ENCODE assay signal across 9 mouse cellular contexts in genomic region chr9:4794411-4794810, GRCm38 (mm10). TPM values are rescaled to one million over a fixed set of nuclear protein-coding genes. Genes with fewer than 3 reads are reported as not detected.
DNase-seq lines count a peak whose midpoint lies in the region; ATAC-seq and TF ChIP-seq lines count a peak whose summit lies in the region.
"Had no signal": no experiment of that assay in that cellular context is flagged by ENCODE, and none has a peak within 500 bp of the region (broad histone marks: within the 10 kb centered on the region; RNA-seq: fewer than 3 reads in every experiment).

No protein-coding gene starts in this region.

- no peaks in the 10 kb centered on the region for H3K36me3 ChIP-seq in neural tube, embryonic 11.5 days (ENCODE audit: control insufficient read depth, insufficient read depth, low read length)
- no peaks in the 10 kb centered on the region for H3K36me3 ChIP-seq in forebrain, embryonic 10.5 days (replicated peaks)
- no peaks in the 10 kb centered on the region for H3K36me3 ChIP-seq in limb, embryonic 10.5 days
- no peaks in the 10 kb centered on the region for H3K36me3 ChIP-seq in stomach, embryonic 16.5 days (ENCODE audit: control insufficient read depth, insufficient read depth, low read length)
- no peaks in the 10 kb centered on the region for H3K36me3 ChIP-seq in thymus, adult 2 months (ENCODE audit: control insufficient read depth, insufficient read depth, low read length)

- H3K4me3 ChIP-seq in neural tube, embryonic 11.5 days (ENCODE audit: low read depth, low read length), result peak overlapping the region; percentile 62
- peak overlapping the region; percentile 72 for H3K4me3 ChIP-seq in forebrain, embryonic 10.5 days
- H3K4me3 ChIP-seq in limb, embryonic 10.5 days, result no peak overlapping the region
- peak overlapping the region; percentile 65 for H3K4me3 ChIP-seq in stomach, embryonic 16.5 days (replicated peaks; ENCODE audit: low read length)
- H3K4me3 ChIP-seq in thymus, adult 2 months (ENCODE audit: control insufficient read depth, insufficient read depth, low read length), result no peak overlapping the region
- H3K4me3 ChIP-seq: erythroblast, embryonic 14.5 days had no signal

- no peaks in the 10 kb centered on the region for H3K4me1 ChIP-seq in neural tube, embryonic 11.5 days (ENCODE audit: control insufficient read depth, insufficient read depth, low read length)
- H3K4me1 ChIP-seq in forebrain, embryonic 10.5 days, result peaks cover 16% of the 10 kb centered on the region
- H3K4me1 ChIP-seq in limb, embryonic 10.5 days, result 0 out of 2 replicates have a peak, but pooled peaks cover 8% of the 10 kb centered on the region
- H3K4me1 ChIP-seq in stomach, embryonic 16.5 days (ENCODE audit: control insufficient read depth, insufficient read depth, low read length), result 0 out of 2 replicates have a peak, but pooled peaks cover 3% of the 10 kb centered on the region
- H3K4me1 ChIP-seq in thymus, adult 2 months (replicated peaks; ENCODE audit: control insufficient read depth, insufficient read depth, low read length), result no peaks in the 10 kb centered on the region

- TF ChIP-seq POLR2A in thymus, adult 2 months (IDR thresholded peaks at IDR 0.05; ENCODE audit: control insufficient read depth, extremely low read depth, insufficient read depth, low read length, poor library complexity), result no peak

- H3K9me3 ChIP-seq in neural tube, embryonic 11.5 days (ENCODE audit: control insufficient read depth, low read length), result no peaks in the 10 kb centered on the region
- H3K9me3 ChIP-seq in forebrain, embryonic 10.5 days, result no peaks in the 10 kb centered on the region
- no peaks in the 10 kb centered on the region for H3K9me3 ChIP-seq in limb, embryonic 10.5 days (replicated peaks)
- H3K9me3 ChIP-seq in stomach, embryonic 16.5 days (replicated peaks; ENCODE audit: control insufficient read depth, low read length), result no peaks in the 10 kb centered on the region

- WGBS in neural tube, embryonic 11.5 days, result 42% methylated on average over 10 of the region's 10 CpGs
- WGBS in forebrain, embryonic 10.5 days, result 26% methylated on average over 10 of the region's 10 CpGs
- 37% methylated on average over 10 of the region's 10 CpGs for WGBS in limb, embryonic 10.5 days
- WGBS in stomach, embryonic 16.5 days, result 35% methylated on average over 10 of the region's 10 CpGs
- 42% methylated on average over 10 of the region's 10 CpGs for WGBS in thymus, adult 2 months

- H3K9ac ChIP-seq in neural tube, embryonic 11.5 days (ENCODE audit: low read length), result no peak overlapping the region
- H3K9ac ChIP-seq in stomach, embryonic 16.5 days (ENCODE audit: low read length), result no peak overlapping the region

- DNase-seq in neural tube, embryonic 11.5 days (ENCODE audit: low spot score), result peak; percentile 10
- DNase-seq in neural tube, embryonic 10.5 days (ENCODE audit: extremely low spot score, low spot score), result no peak
- DNase-seq in forebrain, embryonic 10.5 days (ENCODE audit: extremely low spot score, low spot score), result peak; percentile 15
- peak; percentile 29 for DNase-seq in limb, embryonic 10.5 days (ENCODE audit: low spot score)
- DNase-seq in adrenal gland, postnatal 25 days, result no peak
- no peak for DNase-seq in thymus, adult 2 months
- no peak for DNase-seq in lung, adult 18-20 months

- no peak overlapping the region for H3K27ac ChIP-seq in neural tube, embryonic 11.5 days (ENCODE audit: low read depth, low read length)
- no peak overlapping the region for H3K27ac ChIP-seq in forebrain, embryonic 10.5 days
- no peak overlapping the region for H3K27ac ChIP-seq in limb, embryonic 10.5 days
- no peak overlapping the region for H3K27ac ChIP-seq in stomach, embryonic 16.5 days (ENCODE audit: low read length)
- no peak overlapping the region for H3K27ac ChIP-seq in thymus, adult 2 months (ENCODE audit: control insufficient read depth, insufficient read depth, low read length)

- H3K4me2 ChIP-seq in neural tube, embryonic 11.5 days (ENCODE audit: low read depth), result peak overlapping the region; percentile 59
- H3K4me2 ChIP-seq in stomach, embryonic 16.5 days (ENCODE audit: low read depth, low read length), result peak overlapping the region; percentile 86

- no peaks in the 10 kb centered on the region for H3K27me3 ChIP-seq in neural tube, embryonic 11.5 days (ENCODE audit: control insufficient read depth, insufficient read depth, low read length)
- no peaks in the 10 kb centered on the region for H3K27me3 ChIP-seq in forebrain, embryonic 10.5 days (ENCODE audit: poor library complexity, severe bottlenecking)
- peaks cover 13% of the 10 kb centered on the region; the same call in 1 of the 2 replicates for H3K27me3 ChIP-seq in limb, embryonic 10.5 days (ENCODE audit: low read depth, poor library complexity, severe bottlenecking)
- no peaks in the 10 kb centered on the region for H3K27me3 ChIP-seq in stomach, embryonic 16.5 days (ENCODE audit: control insufficient read depth, insufficient read depth, low read length)
- H3K27me3 ChIP-seq in thymus, adult 2 months (ENCODE audit: control insufficient read depth, insufficient read depth, low read length), result no peaks in the 10 kb centered on the region

- TF ChIP-seq CTCF in thymus, adult 2 months (IDR thresholded peaks at IDR 0.05; ENCODE audit: borderline replicate concordance, control insufficient read depth, extremely low read depth, insufficient read depth, low read length, poor library complexity), result no peak

- no peak for ATAC-seq in neural tube, embryonic 11.5 days (ENCODE audit: insufficient read depth, low FRiP score, low TSS enrichment)
- no peak for ATAC-seq in stomach, embryonic 16.5 days (ENCODE audit: insufficient read depth, low FRiP score)

RNA-seq across cellular contexts. Expression of gene Gria4, which starts 1.6 kb away (rescaled TPM):
- polyA plus RNA-seq in neural tube, embryonic 11.5 days (2014; fragmentation: Nextera tagmentation; extraction: Ambion mirVana), result 5.6 and 7.8 TPM in 2 replicates
- 2.6 and 3.1 TPM in 2 replicates for polyA plus RNA-seq in forebrain, embryonic 10.5 days (2016; fragmentation: Nextera tagmentation; extraction: Ambion mirVana)
- polyA plus RNA-seq in limb, embryonic 10.5 days (2016; fragmentation: Nextera tagmentation; extraction: Ambion mirVana), result 0.75 and 1.3 TPM in 2 replicates
- polyA plus RNA-seq in stomach, embryonic 16.5 days (2015; fragmentation: Nextera tagmentation; extraction: Ambion mirVana), result 4.2 and 5.0 TPM in 2 replicates
- 2.0 and 2.3 TPM in 2 replicates for total RNA-seq in adrenal gland, postnatal 25 days (2021)
- polyA plus RNA-seq in thymus, adult 2 months (2012; rRNA removed), result not detected in 2 replicates
- polyA plus RNA-seq: erythroblast, embryonic 14.5 days had no signal

Comparison
In these comparisons a context has a peak if more than half of its experiments do, and no peak if none do; other contexts are left out.
1. DNase-seq: peak in neural tube, embryonic 11.5 days (single experiment), forebrain, embryonic 10.5 days (single experiment) and limb, embryonic 10.5 days (single experiment); none in neural tube, embryonic 10.5 days (single experiment), adrenal gland, postnatal 25 days (single experiment), thymus, adult 2 months (single experiment) and lung, adult 18-20 months (0 of 2).
2. H3K4me3 ChIP-seq: peak in neural tube, embryonic 11.5 days (single experiment), forebrain, embryonic 10.5 days (single experiment) and stomach, embryonic 16.5 days (single experiment); none in limb, embryonic 10.5 days (single experiment) and thymus, adult 2 months (single experiment).